Mouse (Mus musculus) midbrain, postnatal 0 days (tissue): ENCODE data around the gene H2al1m. TPM values are rescaled to one million over a fixed set of nuclear protein-coding genes. Genes with fewer than 3 reads are reported as not detected.
"Not testable (repeated sequence)": the region's sequence is repeated elsewhere in the genome, so short reads cannot be mapped to it uniquely, and the experiment has no call there.

ENCODE experiments used
- ATAC-seq: fragments of 200-750 bp; cut with Nextera tagmentation; 2 replicates; pipeline ENCODE4 v1.8.0; 2017; ENCODE audit warnings: moderate number of reproducible peaks, mild to moderate bottlenecking, moderate TSS enrichment, moderate library complexity; ENCODE audit not compliant: low FRiP score
- DNase-seq: peaks from one replicate; pipeline ENCODE4 v3.0.0-alpha.2; 2015; ENCODE audit warnings: low spot score
- H3K27ac ChIP-seq: fragments of 300-500 bp; sonication (generic); 2 replicates; pipeline ENCODE4 v1.5.1; 2014; ENCODE audit warnings: low read depth, mild to moderate bottlenecking, low read length, mixed read lengths
- H3K27me3 ChIP-seq: fragments of 300-500 bp; sonication (generic); 2 replicates; pipeline ENCODE4 v1.6.1; 2014; ENCODE audit warnings: low read length, control low read depth, mixed read lengths; ENCODE audit not compliant: insufficient read depth
- H3K36me3 ChIP-seq: fragments of 300-500 bp; sonication (generic); 2 replicates; pipeline ENCODE4 v1.6.1; 2014; ENCODE audit warnings: low read length, control low read depth, mixed read lengths; ENCODE audit not compliant: insufficient read depth
- H3K4me1 ChIP-seq: fragments of 300-500 bp; sonication (generic); 2 replicates; pipeline ENCODE4 v1.6.1; 2014; ENCODE audit warnings: mild to moderate bottlenecking, control low read depth, antibody characterized with exemption, low read length, mixed read lengths; ENCODE audit not compliant: insufficient read depth
- H3K4me2 ChIP-seq: fragments of 300-500 bp; sonication (generic); 2 replicates; pipeline ENCODE4 v1.6.1; 2014; ENCODE audit warnings: low read depth, mild to moderate bottlenecking, low read length, mixed read lengths; ENCODE audit not compliant: poor library complexity, severe bottlenecking
- H3K4me3 ChIP-seq: fragments of 300-500 bp; sonication (generic); 2 replicates; pipeline ENCODE4 v1.5.1; 2014; ENCODE audit warnings: low read depth, mild to moderate bottlenecking, low read length, moderate library complexity
- H3K9ac ChIP-seq: fragments of 300-500 bp; sonication (generic); replicated peaks from 2 replicates; pipeline ENCODE4 v1.6.1; 2014; ENCODE audit warnings: mild to moderate bottlenecking, low read length, moderate library complexity, mixed read lengths; ENCODE audit not compliant: poor library complexity, severe bottlenecking
- H3K9me3 ChIP-seq: fragments of 300-500 bp; sonication (generic); 2 replicates; pipeline ENCODE4 v1.6.1; 2016; ENCODE audit warnings: low read length, control low read depth
- CTCF ChIP-seq: IDR thresholded peaks from 2 replicates; pipeline ENCODE4 v1.5.1; 2016; ENCODE audit warnings: antibody characterized with exemption, mild to moderate bottlenecking
- WGBS: fragments of 180-500 bp; shearing (Covaris S2); extraction: QIAGEN DNeasy Blood & Tissue Kit; methylation state at CpG from one replicate; pipeline ENCODE4 v1.1.7; 2014; 5-methylcytosine and 5-hydroxymethylcytosine counted together
- polyA plus RNA-seq: library from polyadenylated mRNA; unstranded; fragments of >200 nt; fragmentation: Nextera tagmentation; extraction: Ambion mirVana; gene quantifications from 2 replicates; pipeline ENCODE4 v1.2.1, GENCODE M21; 2015
- total RNA-seq: library from RNA; depleted of rRNA; stranded (reverse); fragments of >200 nt; gene quantifications from 2 replicates; pipeline ENCODE4 v1.2.3, GENCODE M21; 2014; rRNA removed

Gene H2al1m
- total and polyA plus RNA-seq, 2 experiments from 2014 or later = not detected

DNA sequence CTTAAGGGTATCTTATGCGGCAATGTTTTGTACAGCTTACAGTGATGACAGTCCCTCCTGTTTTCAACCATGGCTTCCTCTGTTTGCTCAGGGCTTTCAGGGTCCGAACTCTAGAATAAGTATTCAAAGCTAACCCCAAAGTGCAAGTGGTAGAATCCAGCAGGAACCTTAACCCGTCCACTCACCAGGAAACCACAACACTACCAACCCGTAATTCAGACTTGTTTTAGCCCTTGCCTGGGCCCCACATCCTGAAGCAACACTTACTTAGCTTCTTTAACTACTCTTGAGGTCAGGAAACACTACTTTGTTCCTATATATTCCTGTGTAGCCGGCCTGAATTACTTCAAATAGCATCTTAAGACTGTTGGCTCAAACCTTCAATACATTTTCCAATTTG is 19.2 kb downstream of the H2al1m start:
- Histone ChIP-seq H3K9me3 (no peaks in the 10 kb centered on the region), H3K36me3 (no peaks in the 10 kb centered on the region), H3K27ac (no peak overlapping the region), H3K4me3 (no peak overlapping the region), H3K9ac (no peak overlapping the region), H3K4me2 (no peak overlapping the region), H3K27me3 (no peaks in the 10 kb centered on the region), H3K4me1 (no peaks in the 10 kb centered on the region)
- ATAC-seq (no peak), DNase-seq (no peak)
- no peak for TF ChIP-seq CTCF
- WGBS = 90% methylated on average over 5 of the region's 5 CpGs

DNA sequence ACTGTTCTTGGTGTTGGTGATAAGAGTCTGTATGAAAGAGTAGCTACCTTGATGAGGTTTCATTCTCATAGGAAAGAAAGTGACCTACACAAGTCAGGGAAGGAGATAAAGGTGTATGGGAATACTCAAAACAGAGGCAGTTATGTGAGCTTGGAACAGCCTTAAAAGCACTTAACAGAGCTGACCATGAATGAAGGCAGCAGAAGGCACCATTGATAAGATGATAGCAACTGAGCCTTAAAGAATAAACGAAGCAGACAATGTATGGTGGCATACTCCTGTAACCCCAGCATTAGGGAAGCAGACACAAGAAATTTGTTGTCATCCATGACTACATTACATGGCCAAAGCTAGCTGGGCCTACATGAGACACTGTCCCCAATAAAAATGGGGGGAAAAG is 19.9 kb downstream of the H2al1m start:
- no peak for TF ChIP-seq CTCF
- Histone ChIP-seq H3K4me3 (no peak overlapping the region), H3K4me2 (no peak overlapping the region), H3K27me3 (no peaks in the 10 kb centered on the region), H3K27ac (no peak overlapping the region), H3K9ac (no peak overlapping the region), H3K9me3 (no peaks in the 10 kb centered on the region), H3K36me3 (no peaks in the 10 kb centered on the region), H3K4me1 (no peaks in the 10 kb centered on the region)
- ATAC-seq (no peak), DNase-seq (no peak)
- 54% methylated on average over 1 of the region's 1 CpGs for WGBS

DNA sequence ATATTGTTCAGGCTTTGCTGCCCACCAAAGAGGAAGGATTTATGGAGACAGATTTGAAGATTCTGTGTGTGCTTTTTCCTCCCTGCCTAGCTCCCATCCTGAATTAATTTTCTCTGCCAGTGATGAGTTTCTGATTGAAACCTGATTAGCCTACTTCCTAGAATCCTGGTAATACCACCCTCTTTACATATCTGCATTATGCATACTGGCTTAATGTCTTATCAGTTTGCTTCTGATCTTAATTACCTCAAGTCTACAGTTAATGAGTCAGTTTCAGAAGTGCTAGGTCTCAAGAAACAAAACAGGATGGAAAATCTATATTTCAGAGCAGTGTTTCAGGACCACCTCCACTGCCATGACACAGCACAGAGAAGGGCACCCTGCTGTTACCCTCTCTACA is 32.9 kb downstream of the H2al1m start:
- H3K27ac ChIP-seq, H3K36me3 ChIP-seq, H3K4me2 ChIP-seq, H3K9me3 ChIP-seq, H3K9ac ChIP-seq, ATAC-seq, H3K27me3 ChIP-seq, DNase-seq, H3K4me3 ChIP-seq, H3K4me1 ChIP-seq: not testable (repeated sequence)

- H3K4me3 ChIP-seq, DNase-seq, H3K9me3 ChIP-seq, H3K27me3 ChIP-seq, H3K36me3 ChIP-seq, H3K4me2 ChIP-seq, H3K4me1 ChIP-seq, ATAC-seq, H3K9ac ChIP-seq, H3K27ac ChIP-seq: not testable (repeated sequence)
- WGBS = 90% methylated on average over 17 of the region's 26 CpGs
Observed at GRCm38 (mm10) chrX:9327954-9328353, 44.4 kb downstream of the H2al1m start.

DNA sequence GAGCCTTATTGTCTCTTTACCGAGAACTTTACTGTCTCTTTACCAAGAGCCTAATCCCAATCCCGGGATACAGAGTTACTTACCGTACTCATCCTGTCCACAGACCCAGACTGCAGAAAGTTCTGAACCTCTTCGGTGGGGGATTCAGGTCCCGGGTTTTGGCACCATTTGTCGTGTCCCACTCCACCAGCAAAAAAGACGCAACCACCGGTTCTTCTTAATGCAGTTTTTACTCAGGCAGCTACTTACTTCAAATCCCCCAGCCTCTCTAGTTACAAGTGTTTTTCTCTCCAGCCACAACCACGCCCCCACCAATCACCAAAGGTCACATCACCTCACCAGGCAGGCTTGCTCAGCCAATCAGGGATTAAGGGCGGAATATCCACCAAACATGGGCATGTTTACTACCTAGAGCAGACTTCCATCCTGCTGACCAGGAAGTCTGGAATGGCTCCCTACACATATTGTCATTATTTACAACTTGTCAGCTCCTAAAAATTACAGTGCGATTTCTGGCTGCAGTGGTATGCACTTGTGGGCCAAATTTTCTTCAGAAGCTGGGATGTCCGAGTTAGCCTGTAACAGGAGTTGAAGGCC is 48.9 kb downstream of the H2al1m start:
- H3K4me1 ChIP-seq, H3K9ac ChIP-seq, H3K27ac ChIP-seq, H3K36me3 ChIP-seq, ATAC-seq, DNase-seq, H3K4me3 ChIP-seq, H3K27me3 ChIP-seq, H3K9me3 ChIP-seq, H3K4me2 ChIP-seq: not testable (repeated sequence)
- WGBS = 89% methylated on average over 12 of the region's 12 CpGs

DNA sequence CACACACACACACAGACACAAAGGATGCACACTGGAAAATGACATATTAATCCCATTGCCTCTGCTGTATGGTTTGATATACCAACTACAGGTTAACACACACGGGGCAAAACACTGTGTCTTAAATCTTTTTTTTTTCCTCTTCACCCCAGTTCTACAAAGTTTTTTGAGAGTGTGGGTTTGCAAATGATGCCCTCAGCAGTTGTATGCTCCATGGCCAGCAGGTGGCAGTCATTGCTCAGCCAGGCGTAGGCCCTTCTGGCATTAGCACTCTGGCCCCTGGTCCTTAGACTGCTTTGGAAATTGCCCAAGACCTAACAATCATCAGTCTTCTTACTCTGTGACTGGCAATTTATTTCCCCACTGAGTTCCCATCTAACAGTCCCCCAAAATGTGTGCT is 49.5 kb downstream of the H2al1m start:
- not testable (repeated sequence) for H3K4me2 ChIP-seq, H3K27me3 ChIP-seq, H3K36me3 ChIP-seq, ATAC-seq, H3K27ac ChIP-seq, H3K9ac ChIP-seq, H3K4me1 ChIP-seq, DNase-seq, H3K9me3 ChIP-seq, H3K4me3 ChIP-seq
- peak; percentile 39 for TF ChIP-seq CTCF
- WGBS = 38% methylated on average over 2 of the region's 2 CpGs

Other genes with a start within 250 kb of the H2al1m start
- gene Fthl17f, start 220.7 kb upstream of the H2al1m start, total RNA-seq = not detected in 2 replicates
- gene Fthl17f, start 220.7 kb upstream of the H2al1m start, polyA plus RNA-seq = not detected in 2 replicates
- gene 4930402K13Rik, start 179.2 kb upstream of the H2al1m start, total RNA-seq = not detected in 2 replicates
- gene 4930402K13Rik, start 179.2 kb upstream of the H2al1m start, polyA plus RNA-seq = not detected in 2 replicates
- 8.6 and 10.9 TPM in 2 replicates for gene Lancl3, start 83.9 kb upstream of the H2al1m start, total RNA-seq
- gene Lancl3, start 83.9 kb upstream of the H2al1m start, polyA plus RNA-seq = 2.6 and 3.0 TPM in 2 replicates
- gene Gm14862, start 26.9 kb upstream of the H2al1m start, total RNA-seq = not detected in 2 replicates
- gene Gm14862, start 26.9 kb upstream of the H2al1m start, polyA plus RNA-seq = not detected in 2 replicates
- 7.2 and 9.6 TPM in 2 replicates for gene Xk, start 11.0 kb upstream of the H2al1m start, total RNA-seq
- 3.8 and 4.6 TPM in 2 replicates for gene Xk, start 11.0 kb upstream of the H2al1m start, polyA plus RNA-seq
- gene H2al1k, start 66.9 kb downstream of the H2al1m start, total RNA-seq = not detected in 2 replicates
- not detected in 2 replicates for gene H2al1k, start 66.9 kb downstream of the H2al1m start, polyA plus RNA-seq
- gene Cybb, start 204.0 kb downstream of the H2al1m start, total RNA-seq = 0.16 and 10.9 TPM in 2 replicates
- 0.29 and 0.59 TPM in 2 replicates for gene Cybb, start 204.0 kb downstream of the H2al1m start, polyA plus RNA-seq